Mouse (Mus musculus) forebrain, embryonic 14.5 days (tissue): ENCODE results near the gene Trappc12. TPM values are rescaled to one million over a fixed set of nuclear protein-coding genes. Genes with fewer than 3 reads are reported as not detected.
"Not testable (repeated sequence)": the region's sequence is repeated elsewhere in the genome, so short reads cannot be mapped to it uniquely, and the experiment has no call there.

Source experiments
- ATAC-seq: fragments of 200-750 bp; cut with Nextera tagmentation; 2 replicates; pipeline ENCODE4 v1.8.0; 2017; ENCODE audit warnings: mild to moderate bottlenecking, moderate library complexity
- DNase-seq: peaks from one replicate; pipeline ENCODE4 v3.0.0-alpha.2; 2015; ENCODE audit warnings: low spot score
- H3K27ac ChIP-seq: fragments of 300-500 bp; sonication (generic); 2 replicates; pipeline ENCODE4 v1.5.1; 2014; ENCODE audit warnings: low read depth, mild to moderate bottlenecking, control low read depth, low read length, moderate library complexity
- H3K27me3 ChIP-seq: fragments of 300-500 bp; sonication (generic); replicated peaks from 2 replicates; pipeline ENCODE4 v1.6.1; 2014; ENCODE audit warnings: low read length, control low read depth, mixed read lengths; ENCODE audit not compliant: control insufficient read depth, insufficient read depth
- H3K36me3 ChIP-seq: fragments of 300-500 bp; sonication (generic); 2 replicates; pipeline ENCODE4 v1.6.1; 2014; ENCODE audit warnings: low read length, control low read depth; ENCODE audit not compliant: control insufficient read depth, insufficient read depth
- H3K4me1 ChIP-seq: fragments of 300-500 bp; sonication (generic); 2 replicates; pipeline ENCODE4 v1.6.1; 2014; ENCODE audit warnings: antibody characterized with exemption, low read length, control low read depth; ENCODE audit not compliant: control insufficient read depth, insufficient read depth
- H3K4me2 ChIP-seq: fragments of 300-500 bp; sonication (generic); 2 replicates; pipeline ENCODE4 v1.6.1; 2014; ENCODE audit warnings: mild to moderate bottlenecking, control low read depth, low read length
- H3K4me3 ChIP-seq: fragments of 300-500 bp; sonication (generic); 2 replicates; pipeline ENCODE4 v1.5.1; 2014; ENCODE audit warnings: low read depth, low read length, control low read depth
- H3K9ac ChIP-seq: fragments of 300-500 bp; sonication (generic); 2 replicates; pipeline ENCODE4 v1.6.1; 2014; ENCODE audit warnings: mild to moderate bottlenecking, low read length, control low read depth, moderate library complexity
- H3K9me3 ChIP-seq: fragments of 300-500 bp; sonication (generic); replicated peaks from 2 replicates; pipeline ENCODE4 v1.6.1; 2016; ENCODE audit warnings: low read length, control low read depth, mixed read lengths; ENCODE audit not compliant: control insufficient read depth
- WGBS: fragments of 180-500 bp; shearing (Covaris S2); extraction: QIAGEN DNeasy Blood & Tissue Kit; methylation state at CpG from one replicate; pipeline ENCODE4 v1.1.7; 2014; 5-methylcytosine and 5-hydroxymethylcytosine counted together
- polyA plus RNA-seq: library from polyadenylated mRNA; unstranded; fragments of >200 nt; fragmentation: Nextera tagmentation; extraction: Ambion mirVana; gene quantifications from 2 replicates; pipeline ENCODE4 v1.2.1, GENCODE M21; 2014

The Trappc12 gene
- polyA plus RNA-seq, 1 experiment from 2014 or later: 38.4 TPM

DNA sequence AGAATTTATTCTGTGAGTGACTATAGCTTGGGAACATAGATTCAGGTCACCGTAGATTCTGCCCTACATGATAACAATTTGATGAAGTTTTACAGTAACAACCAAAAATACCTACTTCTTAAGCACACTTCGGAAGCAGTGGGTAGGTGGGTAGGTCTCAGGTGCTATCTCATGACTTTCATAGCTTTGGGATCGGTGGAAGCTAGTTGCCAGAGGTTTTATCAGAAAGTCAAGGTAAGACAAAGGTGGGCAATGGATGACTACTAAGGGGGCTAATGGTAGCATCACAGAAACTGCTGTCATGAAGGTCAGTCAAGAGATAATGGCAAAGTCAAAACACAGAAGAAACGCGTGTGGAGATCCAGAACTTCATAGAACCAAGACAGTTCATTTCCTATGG is 604 bp upstream of the Trappc12 start:
- ATAC-seq (no peak), DNase-seq (no peak)
- WGBS: 95% methylated on average over 5 of the region's 5 CpGs
- no peaks in the 10 kb centered on the region for H3K27me3 ChIP-seq
- peaks cover 10% of the 10 kb centered on the region for H3K4me1 ChIP-seq
- peak overlapping the region; percentile 89; the same call in 1 of the 2 replicates for H3K4me2 ChIP-seq
- no peak overlapping the region for H3K9ac ChIP-seq
- H3K4me3 ChIP-seq: no peak overlapping the region
- H3K9me3 ChIP-seq: no peaks in the 10 kb centered on the region
- H3K27ac ChIP-seq: no peak overlapping the region
- H3K36me3 ChIP-seq: peaks cover 15% of the 10 kb centered on the region

DNA sequence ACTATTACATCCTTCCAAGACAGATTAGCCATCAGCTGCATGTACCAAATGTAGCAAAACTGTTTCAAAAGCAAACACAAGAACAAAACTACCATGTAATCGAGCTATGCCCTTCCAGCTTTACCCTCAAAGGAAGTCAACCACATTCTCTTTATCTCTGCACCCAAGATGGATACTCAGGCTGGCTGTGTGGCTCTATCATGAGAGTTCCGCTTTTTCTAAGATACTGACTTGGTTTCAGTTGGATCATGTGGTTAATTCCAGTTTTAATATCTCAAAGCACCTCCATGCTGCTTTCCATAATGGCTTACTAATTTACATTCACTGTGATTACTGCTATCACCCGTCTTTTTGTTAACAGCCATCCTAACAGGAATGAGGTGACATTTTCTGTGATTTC is 6.9 kb downstream of the Trappc12 start:
- no peak for ATAC-seq

GRCm38 (mm10) chr12:28735293-28735692 is 15.0 kb downstream of the Trappc12 start:
- WGBS: 86% methylated on average over 3 of the region's 3 CpGs

More for the DNA sequence above, 6.9 kb downstream of the Trappc12 start:
- H3K4me1 ChIP-seq: no peaks in the 10 kb centered on the region
- DNase-seq: no peak
- peaks cover 37% of the 10 kb centered on the region for H3K36me3 ChIP-seq
- no peak overlapping the region for H3K4me2 ChIP-seq
- H3K27me3 ChIP-seq: no peaks in the 10 kb centered on the region
- no peak overlapping the region for H3K4me3 ChIP-seq
- no peaks in the 10 kb centered on the region for H3K9me3 ChIP-seq
- 83% methylated on average over 3 of the region's 3 CpGs for WGBS
- no peak overlapping the region for H3K27ac ChIP-seq
- H3K9ac ChIP-seq: no peak overlapping the region

DNA sequence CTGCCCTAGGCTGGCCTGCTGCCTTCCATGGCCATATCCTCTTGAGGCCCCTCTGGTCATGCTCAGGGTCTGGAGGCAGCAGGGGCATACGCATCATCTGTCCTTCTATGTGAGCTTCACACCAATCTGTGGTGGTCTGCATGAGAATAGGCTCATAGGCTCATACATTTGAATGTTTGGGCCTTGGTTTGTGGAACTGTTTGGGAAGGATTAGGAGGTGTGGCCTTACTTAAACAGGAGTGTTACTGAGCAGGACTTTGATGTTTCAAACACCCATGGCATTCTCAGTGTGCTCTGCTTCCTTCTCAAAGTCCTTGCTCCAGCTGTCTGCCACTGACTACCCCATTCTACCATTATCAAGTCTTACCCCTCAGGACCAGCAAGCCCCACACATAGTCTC is 16.0 kb downstream of the Trappc12 start:
- WGBS: 97% methylated on average over 1 of the region's 1 CpGs
- DNase-seq (no peak), ATAC-seq (no peak)
- Histone ChIP-seq H3K27me3 (no peaks in the 10 kb centered on the region), H3K36me3 (peaks cover 49% of the 10 kb centered on the region), H3K4me3 (no peak overlapping the region), H3K4me1 (no peaks in the 10 kb centered on the region), H3K4me2 (no peak overlapping the region), H3K27ac (no peak overlapping the region), H3K9me3 (no peaks in the 10 kb centered on the region), H3K9ac (no peak overlapping the region)

More at GRCm38 (mm10) chr12:28735293-28735692, 15.0 kb downstream of the Trappc12 start:
- no peaks in the 10 kb centered on the region for H3K4me1 ChIP-seq
- H3K9ac ChIP-seq: no peak overlapping the region
- no peak overlapping the region for H3K4me2 ChIP-seq
- no peaks in the 10 kb centered on the region for H3K9me3 ChIP-seq
- no peak for ATAC-seq
- H3K27ac ChIP-seq: no peak overlapping the region
- no peak overlapping the region for H3K4me3 ChIP-seq
- H3K36me3 ChIP-seq: peaks cover 49% of the 10 kb centered on the region
- DNase-seq: no peak
- no peaks in the 10 kb centered on the region for H3K27me3 ChIP-seq

GRCm38 (mm10) chr12:28733520-28734245 is 16.6 kb downstream of the Trappc12 start:
- ATAC-seq, H3K9ac ChIP-seq, H3K4me1 ChIP-seq, H3K4me3 ChIP-seq, H3K27ac ChIP-seq, H3K27me3 ChIP-seq, DNase-seq, H3K9me3 ChIP-seq, H3K4me2 ChIP-seq: not testable (repeated sequence)
- 97% methylated on average over 6 of the region's 6 CpGs for WGBS
- peaks cover 51% of the 10 kb centered on the region for H3K36me3 ChIP-seq

- ATAC-seq: no peak
- H3K4me2 ChIP-seq: no peak overlapping the region
- H3K9me3 ChIP-seq: no peaks in the 10 kb centered on the region
- 94% methylated on average over 8 of the region's 8 CpGs for WGBS
- H3K4me3 ChIP-seq: no peak overlapping the region
- no peak for DNase-seq
- H3K4me1 ChIP-seq: no peaks in the 10 kb centered on the region
- H3K27me3 ChIP-seq: no peaks in the 10 kb centered on the region
- H3K36me3 ChIP-seq: peaks cover 56% of the 10 kb centered on the region
- H3K27ac ChIP-seq: no peak overlapping the region
- H3K9ac ChIP-seq: no peak overlapping the region
These were observed 17.6 kb downstream of the Trappc12 start for GRCm38 (mm10) chr12:28732631-28733030.

DNA sequence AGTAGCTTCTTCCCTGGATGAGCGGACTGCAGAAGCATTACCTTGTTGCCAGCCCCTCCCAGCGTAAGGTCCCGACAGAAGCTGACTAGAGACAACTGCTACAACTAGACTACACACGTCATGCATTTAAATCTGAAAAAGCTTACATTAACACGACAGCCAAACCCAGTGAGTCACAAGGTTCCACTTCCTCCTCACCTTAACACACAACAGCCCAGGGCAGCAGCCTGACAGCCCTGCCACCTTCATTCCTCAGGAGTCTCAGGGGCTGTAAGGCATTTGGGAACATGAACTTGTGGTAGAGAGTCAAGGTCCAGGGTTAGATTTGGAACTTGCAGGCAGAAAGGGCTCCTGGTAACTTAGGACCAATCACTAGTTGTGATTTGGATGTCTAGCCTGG is 23.2 kb downstream of the Trappc12 start:
- peaks cover 26% of the 10 kb centered on the region for H3K36me3 ChIP-seq

DNA sequence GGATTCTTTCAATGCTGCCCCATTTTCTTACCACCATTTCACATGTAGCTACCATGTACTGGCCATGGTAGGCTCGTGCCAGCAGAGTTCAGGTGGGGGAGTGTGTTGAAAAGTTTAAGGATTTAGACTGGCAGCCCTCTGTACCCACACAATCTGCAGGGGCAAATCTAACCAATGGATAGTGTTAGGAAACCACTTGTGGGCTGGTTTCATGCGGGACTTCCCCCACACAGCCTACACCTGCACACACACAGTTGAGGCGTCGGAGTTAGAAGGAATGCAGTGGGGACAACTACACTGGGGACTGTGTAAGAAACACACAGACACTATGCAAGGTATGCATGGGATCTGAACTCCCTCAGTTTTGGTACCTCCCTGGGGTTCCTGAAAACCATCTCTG is 24.1 kb downstream of the Trappc12 start:
- Histone ChIP-seq H3K36me3 (peaks cover 26% of the 10 kb centered on the region), H3K9me3 (no peaks in the 10 kb centered on the region), H3K4me1 (no peaks in the 10 kb centered on the region), H3K4me3 (no peak overlapping the region), H3K9ac (no peak overlapping the region), H3K27ac (no peak overlapping the region), H3K27me3 (no peaks in the 10 kb centered on the region), H3K4me2 (no peak overlapping the region)
- 95% methylated on average over 4 of the region's 4 CpGs for WGBS
- ATAC-seq (no peak), DNase-seq (no peak)

More for the DNA sequence above, 23.2 kb downstream of the Trappc12 start:
- WGBS: 89% methylated on average over 5 of the region's 5 CpGs
- no peak overlapping the region for H3K27ac ChIP-seq
- H3K9ac ChIP-seq: no peak overlapping the region
- H3K4me1 ChIP-seq: no peaks in the 10 kb centered on the region
- no peak overlapping the region for H3K4me3 ChIP-seq
- no peaks in the 10 kb centered on the region for H3K9me3 ChIP-seq
- H3K27me3 ChIP-seq: no peaks in the 10 kb centered on the region
- DNase-seq: no peak
- ATAC-seq: no peak
- H3K4me2 ChIP-seq: no peak overlapping the region

GRCm38 (mm10) chr12:28724366-28724765 is 25.9 kb downstream of the Trappc12 start:
- WGBS: 74% methylated on average over 3 of the region's 3 CpGs
- DNase-seq: no peak
- Histone ChIP-seq H3K27ac (no peak overlapping the region), H3K36me3 (peaks cover 34% of the 10 kb centered on the region), H3K4me3 (no peak overlapping the region), H3K9me3 (no peaks in the 10 kb centered on the region), H3K4me1 (no peaks in the 10 kb centered on the region), H3K27me3 (no peaks in the 10 kb centered on the region), H3K4me2 (no peak overlapping the region), H3K9ac (no peak overlapping the region)
- no peak for ATAC-seq
